Mouse (Mus musculus) thymus, postnatal 4 days (tissue): ENCODE data around the gene Gm21972.

Experiments
- DNase-seq: peaks from one replicate; pipeline ENCODE4 v3.0.0; 2021

Gene Gm21972

DNA sequence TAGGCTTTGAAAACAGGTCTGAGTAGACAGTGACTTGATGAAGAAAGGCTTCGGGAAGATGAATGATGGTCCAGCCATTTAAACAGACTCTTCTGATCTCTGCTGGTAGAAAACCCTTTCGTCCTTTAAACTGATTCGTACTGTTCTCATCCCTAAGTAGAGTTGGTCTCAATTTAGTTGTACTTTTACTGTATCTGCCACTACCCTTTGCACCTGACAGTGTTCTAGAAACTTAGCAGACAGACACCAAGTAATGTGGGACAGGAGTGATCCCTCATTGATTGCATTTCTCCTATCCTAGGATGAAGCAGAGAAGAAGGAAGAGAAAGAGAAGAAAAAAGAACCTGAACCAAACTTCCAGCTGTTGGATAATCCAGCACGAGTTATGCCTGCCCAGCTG lies at the start of gene Gm21972:
Gene Gm21972, plus strand, starts transcription at position 301 of the 400 bp plus-strand sequence.
- DNase-seq: no peak

GRCm38 (mm10) chr1:86094413-86094812 lies 39.0 kb upstream of the Gm21972 start:
- DNase-seq: no peak

DNA sequence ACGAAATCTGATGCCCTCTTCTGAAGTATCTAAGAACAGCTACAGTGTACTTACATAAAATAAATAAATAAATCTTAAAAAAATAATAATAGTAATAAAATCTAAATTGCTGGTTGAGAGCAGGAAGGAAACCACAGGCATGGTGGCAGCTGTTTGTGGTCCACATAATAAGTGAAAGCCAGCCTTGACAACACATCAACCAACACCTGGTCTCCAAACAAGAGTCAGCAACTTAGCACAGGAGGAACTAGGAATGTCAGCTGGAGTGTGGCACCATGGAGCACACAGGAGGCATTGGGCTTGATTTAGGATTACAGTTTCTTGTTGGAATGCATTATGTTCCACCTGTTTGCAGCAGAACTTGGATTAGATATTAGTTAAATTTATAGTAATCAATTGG lies 28.4 kb upstream of the Gm21972 start:
- no peak for DNase-seq

DNA sequence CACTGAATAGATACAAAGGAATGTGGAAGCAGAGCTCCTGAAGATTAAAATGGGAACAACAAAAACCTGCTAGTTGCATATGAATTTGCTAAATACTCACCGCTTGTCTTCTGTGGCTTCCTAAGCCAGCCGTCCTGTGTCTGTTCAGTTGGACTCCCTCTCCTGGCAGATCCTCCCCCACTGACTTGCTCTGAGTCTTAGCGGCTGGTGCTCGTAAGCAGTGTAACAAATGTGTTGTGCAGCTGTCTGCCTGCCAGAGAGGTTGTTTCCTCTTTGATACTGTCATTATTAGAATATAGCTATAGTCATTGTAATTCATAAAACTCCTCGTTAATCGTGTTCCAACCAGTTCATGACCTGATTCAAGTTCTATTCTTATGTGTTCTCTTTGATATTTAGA lies 21.7 kb upstream of the Gm21972 start, which contains the start of gene Htr2b:
Gene Htr2b, minus strand, starts transcription at position 192 of the 400 bp plus-strand sequence.
- DNase-seq: no peak

GRCm38 (mm10) chr1:86114141-86114540 lies 19.3 kb upstream of the Gm21972 start:
- no peak for DNase-seq

- no peak for DNase-seq
Measured at GRCm38 (mm10) chr1:86119549-86119948, 13.9 kb upstream of the Gm21972 start.

DNA sequence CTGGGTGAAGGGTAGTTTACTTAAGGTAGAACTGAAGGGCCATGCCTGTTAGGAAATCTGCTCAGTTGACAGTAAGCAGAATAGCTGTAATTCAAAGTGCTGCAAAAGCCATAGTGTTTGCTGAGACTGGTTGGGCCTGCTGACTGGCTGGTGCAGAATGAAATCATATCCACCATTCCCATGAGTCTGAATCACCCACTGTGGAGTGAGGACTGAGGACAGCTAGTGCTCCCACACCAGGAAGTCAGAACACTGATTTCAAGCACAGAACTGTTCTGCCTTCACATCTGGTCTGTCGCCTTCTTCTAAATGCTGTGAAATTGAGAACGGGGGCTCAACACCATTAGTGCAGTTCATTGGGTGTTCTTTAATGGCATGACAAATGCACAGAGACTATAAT lies 7.4 kb upstream of the Gm21972 start:
- no peak for DNase-seq

DNA sequence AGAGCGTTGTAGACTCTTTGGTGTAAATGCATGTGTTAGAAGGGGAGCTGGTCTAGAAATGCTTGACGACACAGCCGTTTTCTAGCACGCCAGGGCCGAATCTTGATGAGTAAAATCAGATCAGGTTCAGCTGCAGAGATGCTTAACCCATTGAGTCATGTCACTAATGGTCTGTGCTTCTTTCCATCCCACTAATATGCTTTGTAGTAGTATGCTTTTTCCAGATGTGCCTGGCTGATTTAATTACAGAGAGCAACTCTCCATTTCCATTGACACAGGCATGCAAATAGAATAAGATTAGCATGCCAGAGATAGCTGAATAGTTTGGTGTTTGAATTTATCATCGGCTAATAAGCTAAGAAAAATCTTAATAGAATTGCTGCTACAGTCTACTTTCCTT lies 1.9 kb downstream of the Gm21972 start:
- DNase-seq: no peak

DNA sequence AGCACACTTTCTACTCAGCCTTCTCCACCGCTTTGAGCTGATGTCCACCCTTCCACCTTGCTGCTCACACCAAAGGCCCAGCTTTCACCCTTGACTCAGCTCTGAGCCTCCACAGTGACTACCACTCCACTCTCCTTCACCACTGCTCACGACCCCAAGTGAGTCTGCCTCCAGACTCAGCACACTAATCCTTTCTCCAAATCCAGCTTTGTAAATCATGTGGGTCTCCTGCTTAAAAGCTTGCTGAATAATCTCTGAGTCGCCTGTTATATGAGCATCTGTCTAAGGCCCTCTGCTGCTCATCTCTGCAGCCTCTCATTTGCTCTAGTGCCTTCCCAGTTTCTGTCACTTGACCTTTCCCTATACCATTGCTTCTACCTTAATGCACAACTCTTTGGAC lies 7.6 kb downstream of the Gm21972 start:
- DNase-seq: no peak

GRCm38 (mm10) chr1:86143165-86143564 lies 9.7 kb downstream of the Gm21972 start:
- DNase-seq: no peak

DNA sequence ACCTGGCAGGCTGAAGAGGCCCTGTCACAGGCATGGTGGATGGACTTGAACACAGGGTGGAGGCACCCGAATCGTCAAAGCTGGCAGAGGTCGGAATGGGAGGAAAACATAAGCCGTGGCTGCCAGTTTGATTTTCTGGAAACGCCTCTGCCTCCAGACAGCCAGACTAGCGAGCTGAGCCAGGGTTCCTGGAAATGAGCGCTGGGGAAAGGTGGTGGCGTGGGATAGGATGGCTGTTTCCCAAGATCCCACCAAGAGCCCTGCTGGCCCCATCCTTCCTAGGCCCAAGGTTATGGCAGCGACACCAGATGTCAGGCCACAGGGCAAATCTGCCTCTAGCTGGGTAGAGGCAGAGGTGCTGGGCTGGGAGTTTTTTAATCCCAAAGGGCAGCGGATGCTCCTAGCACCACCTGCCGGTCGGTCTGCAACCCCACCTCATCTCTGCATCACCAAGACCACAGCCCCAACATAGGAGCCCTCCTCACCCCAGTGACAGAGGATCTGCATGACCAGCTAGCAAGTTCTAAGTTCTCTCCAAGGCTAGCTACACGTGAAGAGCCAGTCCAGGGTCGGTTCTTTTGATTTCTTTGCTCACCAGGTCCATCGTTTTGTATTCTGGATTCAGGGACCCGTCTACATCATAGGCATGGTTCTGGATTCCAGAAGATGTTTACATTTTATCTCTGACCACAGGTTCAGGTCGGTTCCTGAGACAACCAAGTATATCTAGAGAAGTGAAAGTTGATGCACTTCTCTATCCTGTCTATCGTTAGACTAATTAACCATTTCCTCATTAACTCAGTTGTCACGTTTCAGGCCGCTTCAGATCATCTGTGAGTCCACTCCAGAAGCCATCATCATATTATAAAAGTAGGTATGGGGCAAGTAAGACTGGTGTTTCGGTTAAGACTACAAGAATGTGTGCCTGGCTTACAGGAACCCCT lies 10.8 kb downstream of the Gm21972 start:
- peak; percentile 23 for DNase-seq

GRCm38 (mm10) chr1:86146293-86146692 lies 12.9 kb downstream of the Gm21972 start:
- no peak for DNase-seq

DNA sequence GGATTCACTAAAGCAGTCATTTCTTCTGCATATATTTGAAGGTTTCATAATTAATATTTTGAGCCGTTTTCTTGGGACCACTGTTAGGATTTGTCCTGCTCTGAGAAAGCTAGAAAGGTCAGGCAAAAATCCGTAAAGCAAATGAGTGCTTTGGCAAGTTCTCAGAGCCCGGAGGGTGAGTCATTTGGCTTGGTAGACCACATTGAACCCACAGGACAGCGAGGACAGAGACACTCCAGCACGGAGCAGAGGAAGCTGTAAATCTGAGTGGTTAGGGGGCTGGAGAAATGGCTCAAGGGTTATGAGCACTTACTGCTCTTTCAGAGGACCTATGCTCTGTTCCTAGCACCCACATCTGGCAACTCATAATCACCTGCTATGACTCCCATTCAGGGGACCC lies 14.1 kb downstream of the Gm21972 start:
- DNase-seq: no peak

DNA sequence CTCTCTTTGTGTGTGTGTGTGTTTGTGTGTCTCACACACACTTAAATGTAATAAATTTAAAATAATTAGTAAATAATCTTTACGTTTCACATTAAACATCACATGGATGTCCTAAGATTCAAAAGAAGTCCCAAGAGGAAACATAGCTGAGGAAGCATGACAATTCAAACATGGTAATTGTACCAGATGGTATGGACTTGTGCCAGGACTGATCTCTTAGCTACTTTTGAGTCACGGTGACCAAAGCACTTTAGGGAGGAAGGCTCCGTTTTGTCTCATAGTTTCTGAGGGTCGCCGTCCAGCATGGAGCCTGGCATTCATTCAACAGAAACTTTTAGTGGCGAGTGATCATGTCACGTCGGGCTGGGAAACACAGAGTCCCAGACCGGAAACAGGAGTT lies 14.7 kb downstream of the Gm21972 start:
- DNase-seq: no peak

- DNase-seq: no peak
Measured at GRCm38 (mm10) chr1:86150929-86151328, 17.5 kb downstream of the Gm21972 start.

DNA sequence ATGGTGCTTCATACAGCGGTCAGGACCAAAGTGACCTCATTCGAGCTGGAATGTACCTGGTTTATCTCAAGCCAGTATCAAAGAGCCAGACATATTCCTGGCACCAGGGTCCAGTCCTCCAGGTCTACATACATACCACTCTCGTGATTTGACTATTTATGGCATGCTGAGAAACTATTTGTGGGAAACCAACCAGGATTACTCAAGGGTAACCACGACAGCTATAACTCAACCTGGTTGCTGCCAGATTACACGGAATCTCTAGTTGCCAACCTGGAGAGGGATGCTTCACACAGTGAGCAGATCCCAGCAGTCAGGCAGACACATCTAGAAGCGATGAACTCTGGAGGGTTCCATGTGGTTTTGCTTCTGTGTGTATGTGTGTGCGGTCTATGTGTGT lies 17.9 kb downstream of the Gm21972 start:
- DNase-seq: no peak

GRCm38 (mm10) chr1:86152618-86153017 lies 19.2 kb downstream of the Gm21972 start:
- DNase-seq: peak; percentile 47

GRCm38 (mm10) chr1:86154133-86154823 lies 20.8 kb downstream of the Gm21972 start, which contains the start of gene Armc9:
Gene Armc9 (plus strand): TSS chr1:86154780.
- DNase-seq: peak; percentile 94

DNA sequence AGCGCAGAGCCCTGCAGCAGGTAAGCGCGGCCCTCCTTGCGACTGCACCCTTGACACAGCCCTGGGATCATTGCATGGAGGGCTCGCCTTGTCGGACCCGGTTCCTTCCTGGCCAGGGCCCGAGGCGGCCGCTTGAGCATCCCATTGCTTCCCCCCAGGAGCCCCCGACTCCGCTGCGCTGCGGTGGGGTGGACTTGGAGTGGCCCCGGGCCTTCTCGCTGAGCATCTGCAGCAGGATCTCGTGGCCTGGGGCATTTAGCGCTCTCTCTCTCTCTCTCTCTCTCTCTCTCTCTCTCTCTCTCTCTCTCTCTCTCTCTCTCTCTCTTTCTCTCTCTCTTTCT lies 21.4 kb downstream of the Gm21972 start:
- no peak for DNase-seq

GRCm38 (mm10) chr1:86156075-86156474 lies 22.6 kb downstream of the Gm21972 start:
- DNase-seq: no peak

- DNase-seq: no peak
Measured at GRCm38 (mm10) chr1:86156595-86156994, 23.2 kb downstream of the Gm21972 start.

- no peak for DNase-seq
Measured at GRCm38 (mm10) chr1:86160059-86160458, 26.6 kb downstream of the Gm21972 start.

GRCm38 (mm10) chr1:86160479-86160878 lies 27.0 kb downstream of the Gm21972 start:
- no peak for DNase-seq

- no peak for DNase-seq
Measured at GRCm38 (mm10) chr1:86161061-86161460, 27.6 kb downstream of the Gm21972 start.
